Mouse (Mus musculus): ENCODE results near the gene Ggta1.
"Not testable (repeated sequence)": the region's sequence is repeated elsewhere in the genome, so short reads cannot be mapped to it uniquely, and the experiment has no call there.

Ggta1 gene

DNA sequence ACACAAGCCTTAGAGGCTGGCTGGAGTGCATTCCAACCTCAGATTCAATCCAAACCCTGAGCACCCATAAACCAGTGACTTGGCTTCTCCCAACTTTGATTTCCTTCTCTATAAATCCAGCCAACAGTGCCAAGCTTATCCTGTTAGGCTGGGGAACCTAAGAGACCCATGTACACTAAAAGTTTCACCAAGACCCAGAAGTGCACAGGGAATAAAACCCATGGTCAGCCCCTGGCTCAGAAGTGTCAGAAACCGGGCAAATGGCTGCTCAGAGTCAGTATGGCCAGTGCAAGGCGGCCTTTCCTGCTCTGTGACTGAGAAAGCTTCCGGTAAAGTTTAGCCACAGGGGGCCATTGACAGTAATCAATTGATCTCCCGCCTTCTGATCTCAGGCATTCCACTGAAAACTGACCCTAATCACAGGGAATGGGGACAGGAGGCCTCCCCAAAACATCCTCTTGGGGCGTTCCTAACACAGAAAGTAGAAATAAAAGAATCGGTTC, 2.6 kb downstream of the Ggta1 start:
- no peak for DNase-seq (ENCODE audit: low spot score)

- no peak for DNase-seq (ENCODE audit: low spot score)
Measured at GRCm38 (mm10) chr2:35459316-35459715, 3.7 kb downstream of the Ggta1 start.

DNA sequence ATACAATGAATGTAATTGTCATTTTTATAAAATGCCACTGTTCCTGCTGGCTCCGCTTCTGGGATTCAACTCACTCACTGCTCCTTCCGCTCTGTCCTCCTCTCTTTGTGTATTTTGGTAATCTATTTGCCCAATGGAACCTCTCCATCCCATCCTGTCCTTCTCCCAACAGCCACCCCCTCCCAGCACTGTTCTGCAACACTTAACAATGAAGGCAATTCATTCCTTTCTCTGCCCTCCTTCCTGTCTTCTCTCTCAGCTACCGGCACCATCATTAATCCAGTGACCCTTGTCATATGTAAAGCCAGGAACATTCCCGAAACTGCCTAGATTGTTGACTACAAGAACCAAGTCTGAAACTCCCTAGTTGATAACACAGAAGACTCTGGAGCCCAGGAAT, 4.6 kb downstream of the Ggta1 start:
- no peak for DNase-seq (ENCODE audit: low spot score)

GRCm38 (mm10) chr2:35453736-35454135, 9.3 kb downstream of the Ggta1 start:
- no peak for DNase-seq (ENCODE audit: low spot score)

DNA sequence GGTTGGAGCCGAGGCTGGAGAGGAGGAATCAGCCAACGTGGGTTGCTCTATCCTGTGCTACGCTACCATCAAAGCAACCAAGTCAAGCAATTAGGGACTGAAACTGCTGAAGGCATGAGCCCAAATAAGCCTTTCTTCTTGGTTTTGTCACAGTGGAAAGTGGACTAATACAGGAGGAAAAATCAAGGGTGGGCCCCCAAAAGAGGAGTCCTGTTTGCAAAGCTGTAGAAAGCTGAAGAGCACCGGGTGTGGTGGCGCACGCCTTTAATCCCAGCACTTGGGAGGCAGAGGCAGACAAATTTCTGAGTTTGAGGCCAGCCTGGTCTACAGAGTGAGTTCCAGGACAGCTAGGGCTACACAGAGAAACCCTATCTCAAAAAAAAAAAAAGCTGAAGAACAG, 10.3 kb downstream of the Ggta1 start:
- not testable (repeated sequence) for DNase-seq (ENCODE audit: low spot score)

DNA sequence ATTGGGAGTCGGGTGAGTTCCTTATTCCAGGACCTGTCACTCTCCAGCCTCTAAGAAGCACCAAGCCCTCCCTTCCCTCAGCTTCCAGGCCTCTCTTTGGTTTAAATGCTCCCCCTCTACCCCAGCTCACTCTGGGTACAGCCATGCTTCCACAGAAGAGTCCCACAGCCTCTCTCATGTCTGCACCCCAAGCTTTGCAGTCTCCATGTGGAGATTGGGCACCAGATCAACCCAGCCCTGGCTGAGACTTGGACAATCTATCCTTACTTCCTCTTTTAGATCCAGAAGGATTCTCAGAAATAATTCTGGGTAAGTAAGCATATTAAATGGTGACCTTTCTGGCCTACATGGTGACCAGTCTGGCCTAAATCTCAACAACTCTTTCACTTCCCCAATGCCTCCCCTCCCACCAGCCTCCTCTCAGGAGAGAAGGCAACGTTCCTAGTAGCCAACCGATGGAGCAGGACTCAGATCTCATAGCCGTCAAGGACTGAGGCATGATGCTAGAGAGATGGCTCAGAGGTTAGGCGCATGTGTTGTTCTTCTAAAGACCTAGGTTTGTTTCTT, 11.5 kb downstream of the Ggta1 start:
- no peak for DNase-seq (ENCODE audit: low spot score)

DNA sequence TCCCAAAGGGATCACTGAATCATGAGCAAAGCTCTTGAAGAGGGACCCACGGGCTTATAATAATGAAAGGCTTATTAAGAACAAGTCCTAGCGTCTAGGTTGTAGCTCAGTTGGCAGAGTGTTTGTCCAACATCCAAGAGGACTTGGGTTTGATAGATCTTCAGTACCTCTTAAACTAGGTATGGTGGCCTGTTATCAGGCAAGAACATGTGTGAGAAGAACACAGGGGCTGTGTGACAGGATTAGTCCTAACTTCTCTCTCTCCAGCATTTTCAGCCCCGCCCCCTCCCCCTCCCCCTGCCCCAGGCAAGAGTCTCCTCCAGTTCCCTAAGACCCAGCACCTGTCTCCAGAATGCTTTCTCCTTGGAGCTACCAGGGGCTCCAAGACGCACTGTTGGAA, 12.2 kb downstream of the Ggta1 start:
- no peak for DNase-seq (ENCODE audit: low spot score)

DNA sequence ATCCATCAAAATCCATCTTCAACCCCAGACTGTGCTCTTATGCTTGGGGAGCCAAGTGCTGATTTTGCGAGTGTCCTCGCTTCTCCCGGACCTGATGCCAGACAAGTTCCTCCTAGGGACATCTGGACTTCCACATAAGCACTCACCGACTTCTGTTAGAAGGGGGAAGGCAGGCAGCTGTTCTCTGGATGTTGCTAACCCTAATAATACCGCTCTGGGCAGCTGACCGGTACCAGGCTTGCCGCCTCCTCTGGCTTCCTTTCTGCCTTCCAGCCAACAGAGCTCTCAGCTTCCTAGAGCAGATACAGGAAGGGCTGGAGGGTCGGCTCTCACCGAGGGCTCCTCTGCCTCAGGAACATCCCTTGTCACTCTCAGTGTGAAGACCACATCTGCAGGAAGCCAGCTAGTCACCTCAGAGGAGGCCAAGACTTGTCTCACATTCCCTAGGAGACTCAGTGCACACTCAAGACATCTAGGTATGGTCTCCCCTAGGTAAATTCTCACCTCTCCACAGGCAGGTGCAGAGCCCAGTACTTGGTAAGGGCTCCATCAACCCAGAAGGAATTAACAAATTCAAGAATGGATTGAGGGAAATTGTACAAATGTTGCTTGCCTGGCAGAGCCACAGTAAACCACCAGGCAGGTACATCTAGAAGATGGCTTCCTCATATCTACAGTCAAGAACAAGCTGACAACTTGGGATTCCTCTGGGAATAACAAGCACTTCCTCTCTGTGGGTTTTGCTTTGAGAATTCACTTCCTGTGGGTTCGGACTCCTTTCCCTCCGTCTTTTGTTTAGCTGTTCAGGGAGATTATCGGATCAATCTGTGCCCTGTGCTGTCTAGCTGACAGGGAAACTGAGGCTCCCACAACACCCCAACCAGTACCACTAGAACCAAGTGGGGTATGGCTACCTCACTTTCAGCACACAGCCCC, 13.1 kb downstream of the Ggta1 start:
- no peak for DNase-seq (ENCODE audit: low spot score)

GRCm38 (mm10) chr2:35448914-35449670, 13.9 kb downstream of the Ggta1 start:
- no peak for DNase-seq (ENCODE audit: low spot score)

DNA sequence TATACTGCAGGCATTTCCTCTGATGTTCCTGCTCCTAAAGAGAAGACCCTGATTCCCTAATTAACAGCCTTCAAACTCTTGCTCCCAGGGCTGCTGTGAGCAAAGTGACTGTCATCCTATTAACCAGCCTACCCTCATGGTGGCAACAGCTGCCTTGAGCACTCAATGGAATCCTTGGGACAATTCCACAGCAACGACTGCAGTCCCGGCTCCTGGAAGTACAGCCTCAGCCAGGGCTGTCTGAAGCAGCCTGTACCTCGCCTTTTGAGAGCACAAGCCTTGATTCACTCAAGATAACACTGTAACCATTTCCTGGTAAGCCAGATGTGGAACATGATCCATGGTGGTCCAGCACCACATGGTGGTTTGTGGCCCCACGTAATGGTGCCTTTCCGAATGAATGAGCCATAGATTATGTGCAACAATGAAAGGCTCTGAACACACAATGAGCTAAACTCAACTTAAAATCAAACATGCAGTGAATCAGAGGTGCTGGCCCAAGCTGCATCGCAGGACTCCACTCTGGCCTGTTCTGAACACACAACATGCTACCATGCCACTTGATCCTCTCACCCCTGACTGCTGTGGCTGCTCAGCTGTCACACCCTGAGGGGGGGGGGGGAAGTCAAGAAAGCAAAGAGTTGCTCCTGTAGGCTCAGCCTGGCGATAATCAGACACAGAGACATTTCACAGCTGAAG, 14.7 kb downstream of the Ggta1 start:
- DNase-seq (ENCODE audit: low spot score) = no peak

GRCm38 (mm10) chr2:35447453-35447852, 15.6 kb downstream of the Ggta1 start:
- no peak for DNase-seq (ENCODE audit: low spot score)

- no peak for DNase-seq (ENCODE audit: low spot score)
Measured at GRCm38 (mm10) chr2:35446798-35447197, 16.2 kb downstream of the Ggta1 start.

DNA sequence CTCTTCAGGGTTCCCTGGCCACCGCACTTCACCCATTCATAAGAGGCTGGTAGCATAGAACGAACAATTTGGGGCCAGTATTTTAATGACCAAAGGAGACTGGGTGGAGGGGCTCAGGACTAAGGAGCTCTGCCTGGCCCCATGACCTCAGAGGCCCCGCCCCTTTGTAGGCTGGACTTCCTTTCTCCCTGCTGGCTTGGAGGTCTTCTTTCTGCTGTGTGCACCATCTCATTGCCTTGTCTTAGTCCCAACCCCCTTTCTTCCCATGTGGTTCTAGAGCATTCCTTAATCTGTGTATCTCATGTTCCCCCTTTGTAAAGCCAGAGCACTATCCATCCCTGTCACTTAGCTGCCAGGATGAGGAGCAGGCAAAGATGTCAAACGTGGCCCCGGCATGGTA, 16.7 kb downstream of the Ggta1 start:
- DNase-seq (ENCODE audit: low spot score) = no peak

- DNase-seq (ENCODE audit: low spot score) = no peak
Measured at GRCm38 (mm10) chr2:35445610-35446009, 17.4 kb downstream of the Ggta1 start.

- no peak for DNase-seq (ENCODE audit: low spot score)
Measured at GRCm38 (mm10) chr2:35444764-35445262, 18.2 kb downstream of the Ggta1 start.

DNA sequence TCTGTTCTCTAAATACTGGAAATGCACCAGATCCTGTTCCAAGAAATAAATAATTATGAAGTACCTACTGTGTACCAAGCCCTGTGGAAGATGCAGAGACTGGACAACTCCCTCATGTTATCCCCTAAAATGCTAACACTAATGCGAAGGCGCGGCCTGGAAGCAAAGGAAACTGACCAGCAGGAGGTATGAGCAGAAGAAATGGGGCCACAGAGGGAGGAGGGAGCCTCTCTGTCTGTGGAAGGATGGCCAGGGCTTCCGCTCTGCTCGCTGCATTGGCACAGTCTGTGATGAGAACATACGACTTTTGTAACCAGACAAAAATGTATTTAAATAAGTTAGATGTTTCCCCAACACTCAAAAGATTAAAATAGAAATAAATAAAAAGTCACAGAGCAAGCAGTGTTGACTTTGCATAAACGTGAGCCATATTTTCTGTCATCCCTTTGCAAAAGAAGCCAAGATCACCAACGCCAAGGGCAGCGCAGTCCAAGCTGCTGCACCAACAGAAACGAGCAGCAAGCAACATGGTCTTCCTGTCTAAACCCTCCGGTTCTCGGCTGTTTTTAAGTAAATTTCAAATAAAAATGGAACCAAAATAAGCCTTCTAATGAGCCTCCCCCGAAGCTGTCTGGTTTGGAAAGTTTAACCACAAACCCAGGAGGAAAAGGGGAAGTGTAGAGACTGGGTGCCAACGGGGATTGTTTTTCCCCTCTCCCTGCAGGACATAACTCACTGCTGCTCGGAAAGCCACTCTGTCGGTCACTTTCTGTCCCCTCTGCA, 18.9 kb downstream of the Ggta1 start:
- DNase-seq (ENCODE audit: low spot score) = no peak

DNA sequence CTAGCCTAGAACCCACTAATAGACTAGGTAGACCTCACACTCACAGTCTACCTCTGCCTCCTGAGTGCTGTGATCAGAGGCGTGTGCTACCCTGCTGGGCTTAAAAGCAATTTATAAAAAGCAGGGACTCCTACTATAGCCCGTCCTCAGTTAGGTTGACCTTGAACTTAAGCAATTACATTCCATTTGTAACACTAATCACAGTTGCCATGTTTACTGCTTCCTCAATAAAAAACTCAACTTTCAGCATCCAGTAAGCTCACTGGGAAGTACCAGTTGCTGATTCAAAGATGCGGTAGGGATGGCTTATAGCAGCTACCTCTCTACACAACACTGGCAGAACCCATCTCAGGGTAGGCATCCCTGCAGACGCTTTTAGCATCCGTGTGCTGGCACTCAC, 19.7 kb downstream of the Ggta1 start:
- no peak for DNase-seq (ENCODE audit: low spot score)

DNA sequence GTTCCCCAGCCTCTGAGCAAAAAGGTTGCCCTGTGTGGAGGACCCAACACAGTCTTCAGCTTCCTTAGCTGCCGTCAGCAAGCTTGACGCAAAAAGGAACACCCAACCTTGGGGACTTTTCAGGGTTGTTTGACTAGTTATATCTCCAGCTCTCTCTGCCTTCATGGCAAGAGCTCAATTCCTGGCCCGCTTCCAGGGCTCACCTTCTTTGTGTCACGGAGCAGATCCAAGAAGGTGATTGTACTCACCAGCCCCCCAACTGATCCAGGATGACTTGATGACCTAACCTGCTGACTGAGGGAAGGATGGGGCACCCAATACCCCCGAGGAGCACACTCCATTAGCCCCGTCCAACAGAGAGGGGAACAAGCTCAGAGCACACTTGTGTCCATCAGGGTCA, 21.0 kb downstream of the Ggta1 start:
- DNase-seq (ENCODE audit: low spot score) = no peak

DNA sequence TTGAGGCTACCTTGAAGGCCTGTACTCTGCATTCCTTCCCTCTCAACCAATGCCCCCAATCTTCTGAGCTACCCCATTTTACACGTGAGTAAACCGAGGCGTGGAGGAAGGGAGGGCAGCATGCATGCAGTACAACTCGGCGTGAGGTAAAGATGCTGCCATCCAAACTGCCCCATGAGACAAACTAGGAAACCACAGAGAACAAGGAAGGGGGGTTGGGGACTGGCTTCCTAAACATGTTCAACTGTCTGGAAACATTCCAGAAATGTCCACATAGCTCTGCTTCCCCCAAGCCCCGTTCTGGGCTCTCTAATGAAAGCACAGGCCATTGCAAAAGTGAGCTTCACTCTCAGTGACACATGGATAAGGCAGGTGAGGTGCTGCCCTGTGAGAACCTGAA, 21.6 kb downstream of the Ggta1 start:
- DNase-seq (ENCODE audit: low spot score) = no peak

- DNase-seq (ENCODE audit: low spot score) = no peak
Measured at GRCm38 (mm10) chr2:35440480-35440879, 22.6 kb downstream of the Ggta1 start.

GRCm38 (mm10) chr2:35437796-35438195, 25.2 kb downstream of the Ggta1 start:
- no peak for DNase-seq (ENCODE audit: low spot score)

Data from ovary, postnatal 36 days (tissue).